Mouse (Mus musculus): Measurements from ENCODE around the gene Cirbp. TPM values are rescaled to one million over a fixed set of nuclear protein-coding genes. Genes with fewer than 3 reads are reported as not detected.

The Cirbp gene
- 87.0 and 93.3 TPM in 2 replicates for polyA plus RNA-seq (2015; fragmentation: Nextera tagmentation; extraction: Ambion mirVana)

GRCm38 (mm10) chr10:80165392-80166128 lies at the start of gene Cirbp:
Gene Cirbp, plus strand, starts transcription at chr10:80165985.
- H3K4me3 ChIP-seq (ENCODE audit: low read depth, low read length), result peak within 1 kb of the TSS; percentile 44
- H3K27ac ChIP-seq (ENCODE audit: low read depth), result peak within 1 kb of the TSS; percentile 52; the same call in 1 of the 2 replicates
- no peak for TF ChIP-seq EP300 (IDR thresholded peaks at IDR 0.05; ENCODE audit: low read depth)
- no peak for TF ChIP-seq CTCF (IDR thresholded peaks at IDR 0.05; ENCODE audit: low read depth)
- ATAC-seq (no peak), DNase-seq (peak; percentile 35)
- peaks cover 10% of the 10 kb centered on the region for H3K36me3 ChIP-seq (replicated peaks; ENCODE audit: insufficient read depth, low read length)
- H3K9me3 ChIP-seq (ENCODE audit: low read length), result no peaks in the 10 kb centered on the region
- peak within 1 kb of the TSS; percentile 91 for H3K4me2 ChIP-seq (ENCODE audit: low read depth, low read length)
- 25% methylated on average over 20 of the region's 20 CpGs for WGBS (ENCODE audit: insufficient replicate concordance)
- peak within 1 kb of the TSS; percentile 52 for H3K9ac ChIP-seq (replicated peaks)
- H3K4me1 ChIP-seq (ENCODE audit: insufficient read depth), result peaks cover 73% of the 10 kb centered on the region
- no peaks in the 10 kb centered on the region for H3K27me3 ChIP-seq (ENCODE audit: insufficient read depth, low read length)

- H3K27me3 ChIP-seq (ENCODE audit: insufficient read depth, low read length), result no peaks in the 10 kb centered on the region
- peaks cover 37% of the 10 kb centered on the region for H3K4me1 ChIP-seq (ENCODE audit: insufficient read depth)
- peak overlapping the region; percentile 84 for H3K4me2 ChIP-seq (ENCODE audit: low read depth, low read length)
- ATAC-seq (no peak), DNase-seq (no peak)
- H3K36me3 ChIP-seq (replicated peaks; ENCODE audit: insufficient read depth, low read length), result peaks cover 34% of the 10 kb centered on the region
- H3K4me3 ChIP-seq (ENCODE audit: low read depth, low read length), result peak overlapping the region; percentile 85
- peak overlapping the region; percentile 91 for H3K27ac ChIP-seq (ENCODE audit: low read depth)
- WGBS (ENCODE audit: insufficient replicate concordance), result under 1% methylated on average over 26 of the region's 27 CpGs
- H3K9me3 ChIP-seq (ENCODE audit: low read length), result no peaks in the 10 kb centered on the region
- no peak for TF ChIP-seq CTCF (IDR thresholded peaks at IDR 0.05; ENCODE audit: low read depth)
- no peak for TF ChIP-seq EP300 (IDR thresholded peaks at IDR 0.05; ENCODE audit: low read depth)
- H3K9ac ChIP-seq (replicated peaks), result peak overlapping the region; percentile 88
These were observed 49.2 kb upstream of the Cirbp start for GRCm38 (mm10) chr10:80116563-80116926.

GRCm38 (mm10) chr10:80116927-80117691 lies 48.7 kb upstream of the Cirbp start:
- 1% methylated on average over 30 of the region's 30 CpGs for whole genome bisulfite sequencing (ENCODE audit: insufficient replicate concordance)
- Histone ChIP-seq H3K9me3 (ENCODE audit: low read length) (no peaks in the 10 kb centered on the region), H3K27me3 (ENCODE audit: insufficient read depth, low read length) (no peaks in the 10 kb centered on the region), H3K4me2 (ENCODE audit: low read depth, low read length) (peak overlapping the region; percentile 84), H3K4me3 (ENCODE audit: low read depth, low read length) (peak overlapping the region; percentile 85), H3K36me3 (replicated peaks; ENCODE audit: insufficient read depth, low read length) (peaks cover 38% of the 10 kb centered on the region), H3K27ac (ENCODE audit: low read depth) (peak overlapping the region; percentile 91), H3K4me1 (ENCODE audit: insufficient read depth) (peaks cover 42% of the 10 kb centered on the region), H3K9ac (replicated peaks) (peak overlapping the region; percentile 88)
- no peak for ATAC-seq
- DNase-seq, result peak; percentile 72
- TF ChIP-seq EP300 (IDR thresholded peaks at IDR 0.05; ENCODE audit: low read depth), result peak; percentile 66; the same call in 1 of the 2 replicates
- TF ChIP-seq CTCF (IDR thresholded peaks at IDR 0.05; ENCODE audit: low read depth), result peak; percentile 42

- Histone ChIP-seq H3K27ac (ENCODE audit: low read depth) (peak overlapping the region; percentile 91), H3K9me3 (ENCODE audit: low read length) (no peaks in the 10 kb centered on the region), H3K4me1 (ENCODE audit: insufficient read depth) (peaks cover 43% of the 10 kb centered on the region), H3K36me3 (replicated peaks; ENCODE audit: insufficient read depth, low read length) (peaks cover 40% of the 10 kb centered on the region), H3K27me3 (ENCODE audit: insufficient read depth, low read length) (no peaks in the 10 kb centered on the region), H3K4me3 (ENCODE audit: low read depth, low read length) (peak overlapping the region; percentile 85), H3K4me2 (ENCODE audit: low read depth, low read length) (peak overlapping the region; percentile 84), H3K9ac (replicated peaks) (peak overlapping the region; percentile 88)
- no peak for ATAC-seq
- no peak for TF ChIP-seq CTCF (IDR thresholded peaks at IDR 0.05; ENCODE audit: low read depth)
- no peak for TF ChIP-seq EP300 (IDR thresholded peaks at IDR 0.05; ENCODE audit: low read depth)
- DNase-seq, result no peak
- WGBS (ENCODE audit: insufficient replicate concordance), result 42% methylated on average over 1 of the region's 1 CpGs
These were observed 48.0 kb upstream of the Cirbp start for GRCm38 (mm10) chr10:80117736-80118135.

DNA sequence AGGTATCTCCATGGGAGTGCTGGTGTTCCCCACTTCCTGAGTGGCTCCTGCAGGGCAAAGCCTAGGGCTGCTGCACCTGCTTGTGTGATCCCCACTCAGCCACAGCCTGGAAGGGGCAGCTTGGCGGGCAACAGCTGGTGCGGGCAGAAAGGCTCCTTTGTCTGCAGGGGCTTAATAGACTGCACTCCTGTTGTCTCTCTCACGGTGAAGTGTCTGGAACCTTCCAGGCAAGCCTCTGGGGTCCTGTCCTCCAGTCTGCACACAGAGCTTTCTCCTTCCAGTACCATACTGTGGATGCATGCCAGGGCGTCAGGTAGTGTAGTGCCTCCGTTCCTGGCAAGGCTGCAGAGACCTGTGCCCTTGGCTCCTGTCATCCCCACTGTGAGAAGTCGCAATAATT lies 47.2 kb upstream of the Cirbp start:
- TF ChIP-seq CTCF (IDR thresholded peaks at IDR 0.05; ENCODE audit: low read depth), result no peak
- H3K4me2 ChIP-seq (ENCODE audit: low read depth, low read length), result peak overlapping the region; percentile 84
- WGBS (ENCODE audit: insufficient replicate concordance), result 81% methylated on average over 6 of the region's 6 CpGs
- no peaks in the 10 kb centered on the region for H3K9me3 ChIP-seq (ENCODE audit: low read length)
- H3K27me3 ChIP-seq (ENCODE audit: insufficient read depth, low read length), result no peaks in the 10 kb centered on the region
- DNase-seq (no peak), ATAC-seq (no peak)
- no peak overlapping the region; the same call in 1 of the 2 replicates for H3K9ac ChIP-seq (replicated peaks)
- peaks cover 41% of the 10 kb centered on the region for H3K36me3 ChIP-seq (replicated peaks; ENCODE audit: insufficient read depth, low read length)
- H3K27ac ChIP-seq (ENCODE audit: low read depth), result no peak overlapping the region
- H3K4me3 ChIP-seq (ENCODE audit: low read depth, low read length), result peak overlapping the region; percentile 85
- H3K4me1 ChIP-seq (ENCODE audit: insufficient read depth), result peaks cover 49% of the 10 kb centered on the region

DNA sequence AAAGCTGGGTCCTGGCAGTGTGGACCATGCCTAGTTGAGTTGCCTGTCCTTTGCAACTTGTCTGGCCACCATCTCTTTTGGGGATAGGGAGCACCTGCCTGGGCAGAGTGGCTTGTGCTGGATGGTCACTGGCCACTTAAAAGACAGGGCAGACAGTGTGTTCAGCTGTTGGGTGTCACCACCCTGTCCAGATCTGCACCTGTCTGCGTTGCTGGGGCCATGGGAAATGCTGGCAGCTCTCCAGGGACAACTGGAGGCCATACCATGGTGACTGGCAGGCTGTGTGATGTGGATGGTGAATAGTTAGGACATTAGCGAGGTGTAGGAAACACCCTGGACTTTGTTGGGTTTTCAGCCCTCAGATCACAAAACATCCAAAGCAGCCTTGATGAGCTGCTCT lies 45.6 kb upstream of the Cirbp start:
- ATAC-seq, result no peak
- H3K4me2 ChIP-seq (ENCODE audit: low read depth, low read length), result peak overlapping the region; percentile 20
- no peak for DNase-seq
- TF ChIP-seq CTCF (IDR thresholded peaks at IDR 0.05; ENCODE audit: low read depth) (no peak), EP300 (IDR thresholded peaks at IDR 0.05; ENCODE audit: low read depth) (no peak)
- WGBS (ENCODE audit: insufficient replicate concordance), result 53% methylated on average over 2 of the region's 2 CpGs
- no peak overlapping the region; the same call in 1 of the 2 replicates for H3K9ac ChIP-seq (replicated peaks)
- no peaks in the 10 kb centered on the region for H3K9me3 ChIP-seq (ENCODE audit: low read length)
- H3K36me3 ChIP-seq (replicated peaks; ENCODE audit: insufficient read depth, low read length), result peaks cover 53% of the 10 kb centered on the region
- H3K27ac ChIP-seq (ENCODE audit: low read depth), result no peak overlapping the region
- H3K4me1 ChIP-seq (ENCODE audit: insufficient read depth), result peaks cover 54% of the 10 kb centered on the region
- no peaks in the 10 kb centered on the region for H3K27me3 ChIP-seq (ENCODE audit: insufficient read depth, low read length)
- H3K4me3 ChIP-seq (ENCODE audit: low read depth, low read length), result no peak overlapping the region
